Mouse (Mus musculus) midbrain, postnatal 0 days (tissue): ENCODE measurements at regions not wholly inside any gene's neighbourhood (a gene's known extent, or its start where the extent isn't known, plus 50 kb on each side); places are given as distances from the start of the nearest gene placed in this dataset.
A peak's percentile ranks its signal among the peaks of the same experiment; 100 is the strongest.

ENCODE experiments used
- ATAC-seq: fragments of 200-750 bp; cut with Nextera tagmentation; 2 replicates; pipeline ENCODE4 v1.8.0; 2017; ENCODE audit warnings: moderate number of reproducible peaks, mild to moderate bottlenecking, moderate TSS enrichment, moderate library complexity; ENCODE audit not compliant: low FRiP score
- DNase-seq: peaks from one replicate; pipeline ENCODE4 v3.0.0-alpha.2; 2015; ENCODE audit warnings: low spot score
- H3K27ac ChIP-seq: fragments of 300-500 bp; sonication (generic); 2 replicates; pipeline ENCODE4 v1.5.1; 2014; ENCODE audit warnings: low read depth, mild to moderate bottlenecking, low read length, mixed read lengths
- H3K27me3 ChIP-seq: fragments of 300-500 bp; sonication (generic); 2 replicates; pipeline ENCODE4 v1.6.1; 2014; ENCODE audit warnings: low read length, control low read depth, mixed read lengths; ENCODE audit not compliant: insufficient read depth
- H3K36me3 ChIP-seq: fragments of 300-500 bp; sonication (generic); 2 replicates; pipeline ENCODE4 v1.6.1; 2014; ENCODE audit warnings: low read length, control low read depth, mixed read lengths; ENCODE audit not compliant: insufficient read depth
- H3K4me1 ChIP-seq: fragments of 300-500 bp; sonication (generic); 2 replicates; pipeline ENCODE4 v1.6.1; 2014; ENCODE audit warnings: mild to moderate bottlenecking, control low read depth, antibody characterized with exemption, low read length, mixed read lengths; ENCODE audit not compliant: insufficient read depth
- H3K4me2 ChIP-seq: fragments of 300-500 bp; sonication (generic); 2 replicates; pipeline ENCODE4 v1.6.1; 2014; ENCODE audit warnings: low read depth, mild to moderate bottlenecking, low read length, mixed read lengths; ENCODE audit not compliant: poor library complexity, severe bottlenecking
- H3K4me3 ChIP-seq: fragments of 300-500 bp; sonication (generic); 2 replicates; pipeline ENCODE4 v1.5.1; 2014; ENCODE audit warnings: low read depth, mild to moderate bottlenecking, low read length, moderate library complexity
- H3K9ac ChIP-seq: fragments of 300-500 bp; sonication (generic); replicated peaks from 2 replicates; pipeline ENCODE4 v1.6.1; 2014; ENCODE audit warnings: mild to moderate bottlenecking, low read length, moderate library complexity, mixed read lengths; ENCODE audit not compliant: poor library complexity, severe bottlenecking
- H3K9me3 ChIP-seq: fragments of 300-500 bp; sonication (generic); 2 replicates; pipeline ENCODE4 v1.6.1; 2016; ENCODE audit warnings: low read length, control low read depth
- CTCF ChIP-seq: IDR thresholded peaks from 2 replicates; pipeline ENCODE4 v1.5.1; 2016; ENCODE audit warnings: antibody characterized with exemption, mild to moderate bottlenecking
- WGBS: fragments of 180-500 bp; shearing (Covaris S2); extraction: QIAGEN DNeasy Blood & Tissue Kit; methylation state at CpG from one replicate; pipeline ENCODE4 v1.1.7; 2014; 5-methylcytosine and 5-hydroxymethylcytosine counted together

GRCm38 (mm10) chrX:22805184-22805583 lies 559.7 kb downstream of the Klhl13 start:
- DNase-seq (peak; percentile 39), ATAC-seq (no peak)

GRCm38 (mm10) chrX:22769971-22770530 lies 594.8 kb downstream of the Klhl13 start:
- H3K36me3 ChIP-seq = no peaks in the 10 kb centered on the region
- no peak overlapping the region for H3K27ac ChIP-seq
- no peaks in the 10 kb centered on the region for H3K27me3 ChIP-seq
- no peak overlapping the region for H3K9ac ChIP-seq
- peak; percentile 31 for DNase-seq
- no peak overlapping the region for H3K4me2 ChIP-seq
- 83% methylated on average over 1 of the region's 1 CpGs for whole genome bisulfite sequencing
- TF ChIP-seq CTCF = no peak
- no peak overlapping the region for H3K4me3 ChIP-seq
- H3K4me1 ChIP-seq = no peaks in the 10 kb centered on the region
- no peak for ATAC-seq
- no peaks in the 10 kb centered on the region for H3K9me3 ChIP-seq

More at GRCm38 (mm10) chrX:22805184-22805583, 559.7 kb downstream of the Klhl13 start:
- Histone ChIP-seq H3K4me2 (no peak overlapping the region), H3K4me3 (no peak overlapping the region), H3K4me1 (no peaks in the 10 kb centered on the region), H3K9me3 (no peaks in the 10 kb centered on the region), H3K27me3 (no peaks in the 10 kb centered on the region), H3K9ac (no peak overlapping the region), H3K36me3 (no peaks in the 10 kb centered on the region), H3K27ac (no peak overlapping the region)
- no peak for TF ChIP-seq CTCF
- 82% methylated on average over 1 of the region's 1 CpGs for WGBS

- Histone ChIP-seq H3K27me3 (no peaks in the 10 kb centered on the region), H3K27ac (no peak overlapping the region), H3K9me3 (no peaks in the 10 kb centered on the region), H3K4me2 (no peak overlapping the region), H3K36me3 (no peaks in the 10 kb centered on the region), H3K4me3 (no peak overlapping the region), H3K4me1 (no peaks in the 10 kb centered on the region), H3K9ac (no peak overlapping the region)
- WGBS = 35% methylated on average over 2 of the region's 2 CpGs
- TF ChIP-seq CTCF = no peak
- ATAC-seq (no peak), DNase-seq (no peak)
Observed at GRCm38 (mm10) chrX:22739235-22739634, 625.6 kb downstream of the Klhl13 start.

GRCm38 (mm10) chrX:22698179-22698578 lies 666.7 kb downstream of the Klhl13 start:
- no peaks in the 10 kb centered on the region for H3K27me3 ChIP-seq
- WGBS = 71% methylated on average over 2 of the region's 2 CpGs

GRCm38 (mm10) chrX:22657722-22658342 lies 707.0 kb downstream of the Klhl13 start:
- 40% methylated on average over 3 of the region's 3 CpGs for WGBS
- Histone ChIP-seq H3K27me3 (no peaks in the 10 kb centered on the region), H3K4me3 (no peak overlapping the region), H3K27ac (no peak overlapping the region), H3K9me3 (no peaks in the 10 kb centered on the region), H3K9ac (no peak overlapping the region), H3K4me2 (no peak overlapping the region), H3K4me1 (no peaks in the 10 kb centered on the region), H3K36me3 (no peaks in the 10 kb centered on the region)
- no peak for TF ChIP-seq CTCF
- DNase-seq = no peak
- no peak for ATAC-seq

More at GRCm38 (mm10) chrX:22698179-22698578, 666.7 kb downstream of the Klhl13 start:
- H3K9ac ChIP-seq = no peak overlapping the region
- H3K4me3 ChIP-seq = no peak overlapping the region
- no peak overlapping the region for H3K4me2 ChIP-seq
- no peaks in the 10 kb centered on the region for H3K4me1 ChIP-seq
- ATAC-seq (no peak), DNase-seq (peak; percentile 58)
- TF ChIP-seq CTCF = no peak
- H3K9me3 ChIP-seq = no peaks in the 10 kb centered on the region
- H3K27ac ChIP-seq = no peak overlapping the region
- H3K36me3 ChIP-seq = no peaks in the 10 kb centered on the region
